Comparison of ENCODE assay signal across 9 mouse cellular contexts in the genomic region with DNA sequence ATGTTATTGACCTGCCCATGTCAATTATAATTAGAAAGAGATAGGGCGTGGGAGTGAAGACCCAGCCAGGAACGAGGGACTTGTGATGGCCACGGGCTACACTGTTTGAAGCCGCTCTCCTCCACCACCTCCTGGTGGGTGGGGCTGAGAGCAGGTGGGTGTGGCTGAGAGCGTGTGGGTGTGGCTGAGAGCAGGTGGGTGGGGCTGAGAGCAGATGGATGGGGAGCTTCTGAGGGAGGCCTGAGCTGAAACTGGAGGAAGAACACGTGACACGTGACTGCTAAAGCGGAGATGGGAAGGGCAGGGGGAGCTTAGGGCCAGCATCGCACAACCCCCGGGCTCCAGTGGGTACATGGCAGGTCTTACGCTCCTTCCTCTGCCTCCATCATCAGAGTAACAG. TPM values are rescaled to one million over a fixed set of nuclear protein-coding genes. Genes with fewer than 3 reads are reported as not detected.
A peak's percentile ranks its signal among the peaks of the same experiment; 100 is the strongest.
DNase-seq lines count a peak whose midpoint lies in the region; ATAC-seq lines count a peak whose summit lies in the region.
"Had no signal": no experiment of that assay in that cellular context is flagged by ENCODE, and none has a peak within 500 bp of the region (broad histone marks: within the 10 kb centered on the region; RNA-seq: fewer than 3 reads in every experiment).

No protein-coding gene starts in this region.

- H3K27me3 ChIP-seq in hindbrain, embryonic 13.5 days = peaks cover 10% of the 10 kb centered on the region; the same call in 1 of the 2 replicates
- H3K27me3 ChIP-seq in liver, embryonic 16.5 days (ENCODE audit: control insufficient read depth, insufficient read depth, low read depth, low read length) = no peaks in the 10 kb centered on the region

- no peak overlapping the region for H3K4me2 ChIP-seq in hindbrain, embryonic 13.5 days
- H3K4me2 ChIP-seq in liver, embryonic 16.5 days (ENCODE audit: low read depth, low read length) = no peak overlapping the region
- H3K4me2 ChIP-seq: embryonic facial prominence, embryonic 12.5 days had no signal

- no peak overlapping the region for H3K27ac ChIP-seq in hindbrain, embryonic 13.5 days
- H3K27ac ChIP-seq in liver, embryonic 16.5 days (ENCODE audit: low read length) = no peak overlapping the region
- H3K27ac ChIP-seq: embryonic facial prominence, embryonic 12.5 days had no signal

- H3K9ac ChIP-seq in hindbrain, embryonic 13.5 days = no peak overlapping the region
- no peak overlapping the region for H3K9ac ChIP-seq in liver, embryonic 16.5 days (ENCODE audit: low read depth, low read length)
- H3K9ac ChIP-seq: embryonic facial prominence, embryonic 12.5 days had no signal

- peaks cover 4% of the 10 kb centered on the region; the same call in 1 of the 2 replicates for H3K4me1 ChIP-seq in hindbrain, embryonic 13.5 days (replicated peaks)
- H3K4me1 ChIP-seq in liver, embryonic 16.5 days (ENCODE audit: control insufficient read depth, low read depth, low read length) = no peaks in the 10 kb centered on the region
- H3K4me1 ChIP-seq: embryonic facial prominence, embryonic 12.5 days had no signal

- ATAC-seq in hindbrain, embryonic 13.5 days (ENCODE audit: low FRiP score) = peak; percentile 29; the same call in 1 of the 2 replicates
- ATAC-seq in liver, embryonic 16.5 days (ENCODE audit: low read depth) = peak; percentile 43; the same call in 1 of the 2 replicates
- no peak for ATAC-seq in frontal cortex, adult (ENCODE audit: low TSS enrichment)

- WGBS in hindbrain, embryonic 13.5 days = 13% methylated on average over 11 of the region's 11 CpGs
- WGBS in liver, embryonic 16.5 days (ENCODE audit: insufficient replicate concordance) = 12% methylated on average over 11 of the region's 11 CpGs

- no peaks in the 10 kb centered on the region for H3K36me3 ChIP-seq in hindbrain, embryonic 13.5 days
- no peaks in the 10 kb centered on the region for H3K36me3 ChIP-seq in liver, embryonic 16.5 days (ENCODE audit: control insufficient read depth, insufficient read depth)
- H3K36me3 ChIP-seq: embryonic facial prominence, embryonic 12.5 days had no signal

- intact Hi-C loops in heart, postnatal 25 days (cut with DNase I) = no loop called here

- peak; percentile 57 for DNase-seq in ES-CJ7 (ENCODE audit: low read depth, low spot score)
- DNase-seq in ZHBTc4 (ENCODE audit: low read depth, low spot score) = peak; percentile 54
- DNase-seq in adrenal gland, adult 2 months = no peak
- DNase-seq in heart, postnatal 25 days (ENCODE audit: low spot score) = no peak

- H3K4me3 ChIP-seq in hindbrain, embryonic 13.5 days = no peak overlapping the region
- no peak overlapping the region for H3K4me3 ChIP-seq in liver, embryonic 16.5 days (ENCODE audit: low read depth, low read length)
- H3K4me3 ChIP-seq: embryonic facial prominence, embryonic 12.5 days had no signal

- no peaks in the 10 kb centered on the region for H3K9me3 ChIP-seq in hindbrain, embryonic 13.5 days
- no peaks in the 10 kb centered on the region for H3K9me3 ChIP-seq in liver, embryonic 16.5 days (replicated peaks; ENCODE audit: control insufficient read depth, low read length)
- H3K9me3 ChIP-seq: embryonic facial prominence, embryonic 12.5 days had no signal

RNA-seq across cellular contexts. Expression of gene Ush1c, which starts 19.9 kb away (rescaled TPM):
- 1.7 and 2.4 TPM in 2 replicates for polyA plus RNA-seq in hindbrain, embryonic 13.5 days (2015; fragmentation: Nextera tagmentation; extraction: Ambion mirVana)
- 0.63 TPM in 1 of 2 replicates, not detected in the other for polyA plus RNA-seq in liver, embryonic 16.5 days (2015; fragmentation: Nextera tagmentation; extraction: Ambion mirVana)
- total RNA-seq in adrenal gland, adult 2 months (2021) = 1 to 10 TPM; 1.6 to 1.8 TPM
- polyA plus RNA-seq in adrenal gland, adult 2 months (2012; rRNA removed) = 0.06 TPM in 1 of 2 replicates, not detected in the other
- total RNA-seq in heart, postnatal 25 days (2021) = 1 to 10 TPM; 7.4 to 8.6 TPM

RNA-seq across cellular contexts. Expression of gene Otog, which starts 22.4 kb away (rescaled TPM):
- polyA plus RNA-seq in hindbrain, embryonic 13.5 days (2015; fragmentation: Nextera tagmentation; extraction: Ambion mirVana) = 0.19 and 0.34 TPM in 2 replicates
- not detected in 2 replicates for polyA plus RNA-seq in liver, embryonic 16.5 days (2015; fragmentation: Nextera tagmentation; extraction: Ambion mirVana)
- 1 to 10 TPM in 1 of 2 experiments, not detected in 1; 1.5 TPM for total RNA-seq in adrenal gland, adult 2 months (2021)
- polyA plus RNA-seq in adrenal gland, adult 2 months (2012; rRNA removed) = 0.04 and 0.16 TPM in 2 replicates
- total RNA-seq in heart, postnatal 25 days (2021) = not detected
- total RNA-seq: neutrophil, adult 5-6 weeks had no signal

RNA-seq across cellular contexts. Expression of gene Abcc8, which starts 38.6 kb away (rescaled TPM):
- polyA plus RNA-seq in hindbrain, embryonic 13.5 days (2015; fragmentation: Nextera tagmentation; extraction: Ambion mirVana) = 6.2 and 7.1 TPM in 2 replicates
- polyA plus RNA-seq in liver, embryonic 16.5 days (2015; fragmentation: Nextera tagmentation; extraction: Ambion mirVana) = 0.11 and 0.31 TPM in 2 replicates
- total RNA-seq in adrenal gland, adult 2 months (2021) = 1 to 10 TPM; 1.7 to 3.3 TPM
- 1.3 and 1.7 TPM in 2 replicates for polyA plus RNA-seq in adrenal gland, adult 2 months (2012; rRNA removed)
- 10 to 100 TPM; 52.4 to 54.4 TPM for total RNA-seq in heart, postnatal 25 days (2021)

Comparison
In these comparisons a context has a peak if more than half of its experiments do, and no peak if none do; other contexts are left out.
1. DNase-seq: peak in ES-CJ7 (single experiment) and ZHBTc4 (single experiment); none in adrenal gland, adult 2 months (single experiment) and heart, postnatal 25 days (single experiment).